Mouse (Mus musculus) MEL (cell line): ENCODE data around the gene Tpt1. TPM values are rescaled to one million over a fixed set of nuclear protein-coding genes. Genes with fewer than 3 reads are reported as not detected.

Experiments used
- DNase-seq: peaks from one replicate; pipeline ENCODE4 v3.0.0; 2011; ENCODE audit warnings: low read depth, low spot score
- H3K27ac ChIP-seq: 2 replicates; pipeline ENCODE4 v1.5.1; 2012; ENCODE audit warnings: low read depth, mild to moderate bottlenecking, control low read depth, low read length, moderate library complexity; ENCODE audit not compliant: control insufficient read depth
- H3K27me3 ChIP-seq, 2 experiments: fragments of 150-350 bp in 1 of 2; sonication (generic) in 1 of 2; 2 replicates each; pipeline ENCODE4 v1.6.1; 2012; ENCODE audit warnings: low read length in 2 of 2, mild to moderate bottlenecking in 2 of 2, improper control_type of control experiment in 1 of 2, moderate library complexity in 1 of 2; ENCODE audit not compliant: insufficient read depth in 2 of 2, control insufficient read depth in 1 of 2
- H3K36me3 ChIP-seq, 2 experiments: 2 replicates each; pipeline ENCODE4 v1.6.1; 2012 to 2014; ENCODE audit warnings: low read length in 2 of 2, improper control_type of control experiment in 1 of 2, inconsistent platforms in 1 of 2, mild to moderate bottlenecking in 1 of 2; ENCODE audit not compliant: insufficient read depth in 2 of 2, control insufficient read depth in 1 of 2
- H3K4me1 ChIP-seq, 2 experiments: fragments of 150-350 bp in 1 of 2; sonication (generic) in 1 of 2; 2 replicates each; pipeline ENCODE4 v1.6.1; 2012; ENCODE audit warnings: low read length in 2 of 2, improper control_type of control experiment in 1 of 2, mild to moderate bottlenecking in 1 of 2; ENCODE audit not compliant: insufficient read depth in 2 of 2, control insufficient read depth in 1 of 2
- H3K4me3 ChIP-seq, 2 experiments: fragments of 150-350 bp in 1 of 2; sonication (generic) in 1 of 2; 2 replicates each; pipeline ENCODE4 v1.5.1; 2012; ENCODE audit warnings: low read depth in 2 of 2, low read length in 2 of 2, mild to moderate bottlenecking in 2 of 2, moderate library complexity in 2 of 2, control low read depth in 1 of 2, improper control_type of control experiment in 1 of 2; ENCODE audit not compliant: control insufficient read depth in 1 of 2, insufficient read depth in 1 of 2
- H3K79me2 ChIP-seq: 2 replicates; pipeline ENCODE4 v1.6.1; 2012; ENCODE audit warnings: mild to moderate bottlenecking, low read length, moderate library complexity; ENCODE audit not compliant: control insufficient read depth, poor library complexity, insufficient read depth
- H3K9ac ChIP-seq: 2 replicates; pipeline ENCODE4 v1.6.1; 2012; ENCODE audit warnings: low read depth, mild to moderate bottlenecking, control low read depth, low read length, moderate library complexity; ENCODE audit not compliant: control insufficient read depth, poor library complexity, severe bottlenecking
- H3K9me3 ChIP-seq: fragments of 150-350 bp; sonication (generic); replicated peaks from 2 replicates; pipeline ENCODE4 v1.6.1; 2012; ENCODE audit warnings: mild to moderate bottlenecking, low read length, improper control_type of control experiment, moderate library complexity; ENCODE audit not compliant: insufficient read depth
- CHD1 ChIP-seq: IDR thresholded peaks from 2 replicates; pipeline ENCODE4 v1.6.1; 2012; ENCODE audit warnings: low read depth, mild to moderate bottlenecking, inconsistent platforms, low read length, improper control_type of control experiment
- CHD2 ChIP-seq: IDR thresholded peaks from 2 replicates; pipeline ENCODE4 v1.6.1; 2011; ENCODE audit warnings: low read length, improper control_type of control experiment
- E2F4 ChIP-seq: IDR thresholded peaks from 2 replicates; pipeline ENCODE4 v1.6.1; 2011; ENCODE audit warnings: low read depth, low read length, improper control_type of control experiment, borderline replicate concordance
- EP300 ChIP-seq, 2 experiments: IDR thresholded peaks; 2 replicates each; pipeline ENCODE4 v1.6.1; 2011; ENCODE audit warnings: improper control_type of control experiment in 2 of 2, low read length in 2 of 2, low read depth in 1 of 2, mild to moderate bottlenecking in 1 of 2
- ETS1 ChIP-seq: IDR thresholded peaks from 2 replicates; pipeline ENCODE4 v1.6.1; 2012; ENCODE audit warnings: low read depth, mild to moderate bottlenecking, inconsistent platforms, low read length, improper control_type of control experiment, moderate library complexity
- GABPA ChIP-seq: IDR thresholded peaks from 2 replicates; pipeline ENCODE4 v1.6.1; 2012; ENCODE audit warnings: low read depth, mild to moderate bottlenecking, inconsistent platforms, low read length, improper control_type of control experiment, moderate library complexity
- GATA1 ChIP-seq: IDR thresholded peaks from 2 replicates; pipeline ENCODE4 v1.6.1; 2011; ENCODE audit warnings: low read depth, low read length, improper control_type of control experiment
- HCFC1 ChIP-seq: IDR thresholded peaks from 2 replicates; pipeline ENCODE4 v1.6.1; 2012; ENCODE audit warnings: low read depth, mild to moderate bottlenecking, inconsistent platforms, low read length, improper control_type of control experiment, moderate library complexity
- JUND ChIP-seq: IDR thresholded peaks from 2 replicates; pipeline ENCODE4 v1.6.1; 2011; ENCODE audit warnings: low read depth, mild to moderate bottlenecking, improper control_type of control experiment, low read length
- KAT2A ChIP-seq: conservative IDR thresholded peaks from 2 replicates; pipeline ENCODE4 v1.6.1; 2012; ENCODE audit warnings: low read depth, low read length, improper control_type of control experiment, inconsistent platforms
- MEF2A ChIP-seq: IDR thresholded peaks from 2 replicates; pipeline ENCODE4 v1.6.1; 2014; ENCODE audit warnings: low read depth, mild to moderate bottlenecking, inconsistent platforms, low read length, improper control_type of control experiment; ENCODE audit not compliant: poor library complexity, insufficient replicate concordance, severe bottlenecking; ENCODE audit errors: extremely low read depth
- MXI1 ChIP-seq: IDR thresholded peaks from 2 replicates; pipeline ENCODE4 v1.6.1; 2011; ENCODE audit warnings: mild to moderate bottlenecking, low read depth, low read length, improper control_type of control experiment
- MYB ChIP-seq: IDR thresholded peaks from 2 replicates; pipeline ENCODE4 v1.6.1; 2011; ENCODE audit warnings: mild to moderate bottlenecking, low read depth, low read length, improper control_type of control experiment
- MYC ChIP-seq: IDR thresholded peaks from 2 replicates; pipeline ENCODE4 v1.6.1; 2011; ENCODE audit warnings: low read depth, mild to moderate bottlenecking, low read length, improper control_type of control experiment, moderate library complexity
- NELFE ChIP-seq: IDR thresholded peaks from 2 replicates; pipeline ENCODE4 v1.6.1; 2011; ENCODE audit warnings: low read depth, low read length, improper control_type of control experiment
- NRF1 ChIP-seq: IDR thresholded peaks from 2 replicates; pipeline ENCODE4 v1.6.1; 2014; ENCODE audit warnings: low read depth, mild to moderate bottlenecking, inconsistent platforms, low read length, improper control_type of control experiment, moderate library complexity; ENCODE audit not compliant: poor library complexity, insufficient read depth, severe bottlenecking
- POLR2A ChIP-seq, 2 experiments: IDR thresholded peaks; 2 replicates each; pipeline ENCODE4 v1.6.1; 2011 to 2012; ENCODE audit warnings: low read length in 2 of 2, mild to moderate bottlenecking in 2 of 2, control low read depth in 1 of 2, improper control_type of control experiment in 1 of 2, low read depth in 1 of 2, moderate library complexity in 1 of 2; ENCODE audit not compliant: control insufficient read depth in 1 of 2, insufficient read depth in 1 of 2, poor library complexity in 1 of 2
- POLR2AphosphoS2 ChIP-seq: IDR thresholded peaks from 2 replicates; pipeline ENCODE4 v1.6.1; 2011; ENCODE audit warnings: low read length, improper control_type of control experiment
- RCOR1 ChIP-seq: IDR thresholded peaks from 2 replicates; pipeline ENCODE4 v1.6.1; 2012; ENCODE audit warnings: low read depth, mild to moderate bottlenecking, inconsistent platforms, low read length, improper control_type of control experiment
- SIN3A ChIP-seq: IDR thresholded peaks from 2 replicates; pipeline ENCODE4 v1.6.1; 2012; ENCODE audit warnings: low read length, improper control_type of control experiment, inconsistent platforms
- SMC3 ChIP-seq: IDR thresholded peaks from 2 replicates; pipeline ENCODE4 v1.6.1; 2011; ENCODE audit warnings: low read depth, low read length, improper control_type of control experiment
- TAL1 ChIP-seq: IDR thresholded peaks from 2 replicates; pipeline ENCODE4 v1.6.1; 2012; ENCODE audit warnings: mild to moderate bottlenecking, inconsistent platforms, low read length, moderate library complexity, mixed read lengths
- TBP ChIP-seq: IDR thresholded peaks from 2 replicates; pipeline ENCODE4 v1.8.0; 2011; ENCODE audit warnings: low read depth, low read length, improper control_type of control experiment
- TCF12 ChIP-seq: IDR thresholded peaks from 2 replicates; pipeline ENCODE4 v1.6.1; 2014; ENCODE audit warnings: low read depth, mild to moderate bottlenecking, inconsistent platforms, low read length, improper control_type of control experiment, moderate library complexity
- USF1 ChIP-seq: IDR thresholded peaks from 2 replicates; pipeline ENCODE4 v1.6.1; 2014; ENCODE audit warnings: low read depth, mild to moderate bottlenecking, inconsistent platforms, low read length, improper control_type of control experiment, moderate library complexity
- USF2 ChIP-seq, 2 experiments: IDR thresholded peaks; 2 replicates each; pipeline ENCODE4 v1.6.1; 2011 to 2012; ENCODE audit warnings: improper control_type of control experiment in 2 of 2, low read length in 2 of 2, borderline replicate concordance in 1 of 2, inconsistent platforms in 1 of 2, low read depth in 1 of 2, mild to moderate bottlenecking in 1 of 2; ENCODE audit not compliant: insufficient read depth in 1 of 2
- ZMIZ1 ChIP-seq: IDR thresholded peaks from 2 replicates; pipeline ENCODE4 v1.6.1; 2012; ENCODE audit warnings: low read depth, mild to moderate bottlenecking, inconsistent platforms, low read length, improper control_type of control experiment, moderate library complexity
- polyA plus RNA-seq, 2 experiments: library from polyadenylated mRNA; stranded (reverse) in 1 of 2; unstranded in 1 of 2; fragments of >175 nt in 1 of 2; fragments of >200 nt in 1 of 2; gene quantifications; 2 replicates each; pipeline versions ENCODE4 v1.2.1 to v1.2.4; 2012; ENCODE audit warnings: low replicate concordance in 2 of 2, low read depth in 1 of 2; ENCODE audit not compliant: insufficient read length in 2 of 2, insufficient read depth in 1 of 2, missing spikeins in 1 of 2
- total RNA-seq: library from RNA; depleted of rRNA; stranded (reverse); fragments of 300-350 nt; gene quantifications from 2 replicates; pipeline ENCODE4 v1.2.3, GENCODE M21; 2012

Gene Tpt1
- total and polyA plus RNA-seq, 3 experiments: 652 to 1,342 (median 817) TPM

DNA sequence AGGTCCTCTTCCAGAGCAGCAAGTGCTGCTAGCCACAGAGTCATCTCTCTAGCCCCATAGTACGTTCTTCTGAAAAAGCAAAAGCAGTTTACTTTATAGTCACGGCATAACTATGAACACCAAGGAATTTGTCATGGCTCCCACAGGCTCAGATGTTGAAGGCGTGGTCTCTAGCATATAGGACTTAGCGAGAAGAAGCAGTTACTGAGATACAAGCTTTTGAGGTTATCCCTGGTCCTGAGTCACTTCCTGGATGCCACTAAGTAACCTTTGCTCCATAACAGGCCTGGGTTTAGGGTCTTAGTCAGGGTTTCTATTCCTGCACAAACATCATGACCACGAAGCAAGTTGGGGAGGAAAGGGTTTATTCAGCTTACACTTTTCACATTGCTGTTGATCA, 7.1 kb downstream of the Tpt1 start:
- Histone ChIP-seq H3K4me1 (peaks cover 0 to 4% of the 10 kb centered on the region in 2 experiments; a peak in 1 of 4 replicates), H3K79me2 (peaks cover 3% of the 10 kb centered on the region), H3K9ac (no peak overlapping the region), H3K36me3 (peaks cover 5 to 10% of the 10 kb centered on the region in 2 experiments), H3K9me3 (no peaks in the 10 kb centered on the region), H3K27me3 (no peaks in the 10 kb centered on the region), H3K4me3 (no peak overlapping the region), H3K27ac (no peak overlapping the region)
- TF ChIP-seq GATA1 (no peak), ETS1 (no peak), USF1 (no peak), MYB (no peak), RCOR1 (no peak), TAL1 (no peak), MYC (no peak), POLR2AphosphoS2 (no peak), GABPA (no peak), POLR2A (IDR thresholded peaks at IDR 0.05; ENCODE audit: control insufficient read depth in 1 of 2, insufficient read depth in 1 of 2, low read depth in 1 of 2, low read length in 2 of 2, poor library complexity in 1 of 2) (no peak), SMC3 (no peak), TBP (no peak), HCFC1 (no peak), MXI1 (no peak)
- no peak for DNase-seq

DNA sequence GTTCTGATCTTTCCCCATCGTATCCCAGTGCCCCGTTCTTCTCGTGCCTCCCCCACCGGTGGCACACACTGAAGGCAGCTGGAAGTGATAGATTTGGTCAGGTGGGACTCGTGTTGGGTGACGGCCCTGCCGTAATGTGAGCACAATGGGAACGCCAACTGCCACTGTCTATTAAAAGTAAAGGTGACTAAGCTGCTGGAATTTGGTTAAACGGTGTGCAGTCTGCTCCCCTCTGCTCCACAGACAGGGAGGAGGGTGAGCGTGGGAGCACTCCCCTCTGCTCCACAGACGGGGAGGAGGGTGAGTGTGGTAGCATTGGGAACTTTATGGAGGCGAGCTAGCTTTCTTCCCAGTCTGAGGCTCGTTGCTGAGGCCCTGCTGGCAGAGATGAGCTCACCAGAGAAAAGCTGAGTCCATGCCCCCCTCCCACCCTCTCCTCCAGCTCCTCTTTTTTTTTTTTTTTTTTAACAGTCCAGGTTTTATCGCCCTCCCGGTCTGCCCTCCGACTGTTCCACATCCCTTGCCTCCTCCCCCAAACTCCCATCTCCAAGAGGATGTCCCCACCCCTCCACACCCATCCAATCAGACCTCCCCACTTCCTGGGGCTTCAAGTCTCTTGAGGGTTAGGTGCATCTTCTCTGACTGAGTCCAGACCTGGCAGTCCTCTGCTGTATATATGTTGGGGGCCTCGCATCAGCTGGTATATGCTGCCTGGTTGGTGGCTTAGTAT, 10.5 kb downstream of the Tpt1 start:
- TF ChIP-seq CHD2: no peak
- no peak for TF ChIP-seq ZMIZ1
- TF ChIP-seq KAT2A: no peak
- no peak for TF ChIP-seq EP300 (IDR thresholded peaks at IDR 0.05; ENCODE audit: low read depth in 1 of 2, low read length in 2 of 2)
- no peak for TF ChIP-seq CHD1
- no peak for TF ChIP-seq TCF12
- TF ChIP-seq POLR2A (IDR thresholded peaks at IDR 0.05; ENCODE audit: control insufficient read depth in 1 of 2, insufficient read depth in 1 of 2, low read depth in 1 of 2, low read length in 2 of 2, poor library complexity in 1 of 2): no peak
- no peak for TF ChIP-seq E2F4
- TF ChIP-seq JUND: no peak
- no peak for TF ChIP-seq NELFE
- no peak for TF ChIP-seq SIN3A
- TF ChIP-seq USF2 (IDR thresholded peaks at IDR 0.05; ENCODE audit: borderline replicate concordance in 1 of 2, insufficient read depth in 1 of 2, low read depth in 1 of 2, low read length in 2 of 2): no peak
- no peak for TF ChIP-seq SMC3
- no peak for TF ChIP-seq RCOR1
- no peak for TF ChIP-seq MXI1
- no peak for TF ChIP-seq NRF1
- no peak for TF ChIP-seq MEF2A
- H3K27ac ChIP-seq: no peak overlapping the region
- H3K4me3 ChIP-seq: no peak overlapping the region
- no peaks in the 10 kb centered on the region for H3K36me3 ChIP-seq
- no peak for DNase-seq
- no peaks in the 10 kb centered on the region for H3K27me3 ChIP-seq
- H3K9ac ChIP-seq: no peak overlapping the region
- H3K4me1 ChIP-seq: no peaks in the 10 kb centered on the region
- no peaks in the 10 kb centered on the region for H3K9me3 ChIP-seq
- no peaks in the 10 kb centered on the region for H3K79me2 ChIP-seq
